Mouse (Mus musculus) urinary bladder, postnatal 4 days (tissue): ENCODE results near the gene Rwdd4a.

Experiments used
- DNase-seq, 2 experiments: peaks; one replicate each; pipeline ENCODE4 v3.0.0; 2021 to 2022; ENCODE audit warnings: low spot score in 2 of 2

Gene Rwdd4a

GRCm38 (mm10) chr8:47588616-47589015, 55.2 kb downstream of the Rwdd4a start:
- no peak for DNase-seq

DNA sequence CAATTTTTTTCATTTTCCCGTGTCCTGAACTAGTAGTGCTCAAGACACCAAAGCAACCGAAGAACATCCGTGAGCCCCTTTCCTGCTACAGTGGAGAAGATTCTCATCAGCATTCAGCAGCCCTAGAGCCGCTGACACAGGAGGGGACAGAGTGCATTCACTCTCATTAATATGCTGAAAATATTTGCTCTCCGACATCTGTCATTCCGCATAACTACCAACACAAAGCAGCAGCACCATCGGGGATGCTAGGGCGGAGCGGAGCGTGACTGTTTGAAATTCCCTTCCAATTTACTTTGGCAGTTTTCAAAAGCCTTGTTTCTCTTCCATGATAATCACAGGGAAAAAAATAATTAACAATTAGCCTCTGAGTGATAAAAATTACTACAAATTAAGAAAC, 56.9 kb downstream of the Rwdd4a start:
- no peak for DNase-seq

DNA sequence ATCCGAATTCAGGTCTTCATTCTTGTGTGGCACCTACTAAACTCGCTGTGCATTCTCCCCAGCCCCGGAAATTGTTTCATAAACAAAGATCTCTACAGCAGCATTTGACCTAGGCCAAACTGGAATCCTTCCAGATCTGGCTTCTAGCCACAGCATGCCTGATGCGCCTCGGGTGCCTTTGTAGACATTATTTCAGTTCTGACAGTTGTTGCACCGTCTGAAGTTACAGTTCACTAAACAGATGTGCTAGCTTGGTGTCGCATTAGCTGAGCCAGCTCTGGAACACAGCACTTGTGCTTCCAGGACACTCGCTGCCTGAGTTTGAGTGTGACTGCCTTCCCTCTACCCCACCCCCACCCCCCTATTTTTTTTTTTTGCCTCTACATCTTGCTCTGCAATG, 67.2 kb downstream of the Rwdd4a start:
- DNase-seq = no peak
